Mouse (Mus musculus) CH12.LX (cell line): ENCODE data around the gene Aldh2. TPM values are rescaled to one million over a fixed set of nuclear protein-coding genes. Genes with fewer than 3 reads are reported as not detected.

Source experiments
- DNase-seq: peaks from one replicate; pipeline ENCODE4 v3.0.0-alpha.2; 2013; ENCODE audit errors: extremely low read depth
- H3K27ac ChIP-seq: 2 replicates; pipeline ENCODE4 v1.5.1; 2012; ENCODE audit warnings: low read depth, mild to moderate bottlenecking, control low read depth, moderate library complexity; ENCODE audit not compliant: insufficient read depth
- H3K27me3 ChIP-seq: replicated peaks from 2 replicates; pipeline ENCODE3; 2012; ENCODE audit warnings: inconsistent platforms
- H3K36me3 ChIP-seq, 2 experiments: replicated peaks in 1 of 2; 2 replicates each; pipeline versions ENCODE3 to v1.6.1; 2012; ENCODE audit warnings: inconsistent platforms in 1 of 2, low read length in 1 of 2, mild to moderate bottlenecking in 1 of 2, mixed read lengths in 1 of 2, moderate library complexity in 1 of 2; ENCODE audit not compliant: control insufficient read depth in 1 of 2, insufficient read depth in 1 of 2
- H3K4me1 ChIP-seq, 2 experiments: 2 replicates each; pipeline ENCODE4 v1.6.1; 2012; ENCODE audit warnings: inconsistent platforms in 1 of 2, moderate library complexity in 1 of 2; ENCODE audit not compliant: insufficient read depth in 2 of 2, control insufficient read depth in 1 of 2
- H3K4me2 ChIP-seq: 2 replicates; pipeline ENCODE4 v1.6.1; 2012; ENCODE audit warnings: low read depth, mild to moderate bottlenecking, control low read depth; ENCODE audit not compliant: poor library complexity, insufficient read depth, severe bottlenecking
- H3K4me3 ChIP-seq, 3 experiments: fragments of 150-350 bp in 1 of 3; sonication (generic) in 1 of 3; replicated peaks in 1 of 3; 2 replicates each; pipeline versions ENCODE3 to v1.5.1; 2011 to 2012; ENCODE audit warnings: low read depth in 2 of 3, low read length in 2 of 3, mild to moderate bottlenecking in 2 of 3, moderate library complexity in 2 of 3, control low read depth in 1 of 3, improper control_type of control experiment in 1 of 3, inconsistent platforms in 1 of 3, mixed read lengths in 1 of 3; ENCODE audit not compliant: poor library complexity in 1 of 3
- H3K79me2 ChIP-seq: replicated peaks from 2 replicates; pipeline ENCODE4 v1.6.1; 2012; ENCODE audit warnings: mild to moderate bottlenecking, moderate library complexity; ENCODE audit not compliant: control insufficient read depth, poor library complexity, insufficient read depth, severe bottlenecking; ENCODE audit errors: extremely low read depth
- H3K9ac ChIP-seq: 2 replicates; pipeline ENCODE4 v1.6.1; 2012; ENCODE audit warnings: low read depth, mild to moderate bottlenecking, control low read depth, moderate library complexity; ENCODE audit not compliant: insufficient read depth
- H3K9me3 ChIP-seq: replicated peaks from 2 replicates; pipeline ENCODE3; 2012; ENCODE audit warnings: low read length, inconsistent platforms, mixed read lengths
- CHD1 ChIP-seq: IDR thresholded peaks from 2 replicates; pipeline ENCODE4 v1.6.1; 2012; ENCODE audit warnings: low read depth, low read length, improper control_type of control experiment, inconsistent platforms
- E2F4 ChIP-seq: IDR thresholded peaks from 2 replicates; pipeline ENCODE4 v1.6.1; 2011; ENCODE audit warnings: low read depth, low read length, improper control_type of control experiment; ENCODE audit not compliant: insufficient replicate concordance
- EP300 ChIP-seq: IDR thresholded peaks from 2 replicates; pipeline ENCODE4 v1.6.1; 2011; ENCODE audit warnings: low read length, improper control_type of control experiment
- ETS1 ChIP-seq: conservative IDR thresholded peaks from 2 replicates; pipeline ENCODE4 v1.6.1; 2012; ENCODE audit warnings: low read depth, mild to moderate bottlenecking, inconsistent platforms, low read length, improper control_type of control experiment, moderate library complexity
- JUND ChIP-seq: conservative IDR thresholded peaks from 2 replicates; pipeline ENCODE4 v1.6.1; 2011; ENCODE audit warnings: low read depth, low read length, improper control_type of control experiment
- KAT2A ChIP-seq: IDR thresholded peaks from 2 replicates; pipeline ENCODE4 v1.6.1; 2012; ENCODE audit warnings: low read length, improper control_type of control experiment, inconsistent platforms; ENCODE audit not compliant: insufficient replicate concordance
- MAFK ChIP-seq: IDR thresholded peaks from 2 replicates; pipeline ENCODE4 v1.6.1; 2011; ENCODE audit warnings: low read length, improper control_type of control experiment; ENCODE audit not compliant: insufficient replicate concordance
- MAZ ChIP-seq: IDR thresholded peaks from 2 replicates; pipeline ENCODE4 v1.6.1; 2012; ENCODE audit warnings: low read depth, mild to moderate bottlenecking, inconsistent platforms, low read length, improper control_type of control experiment, moderate library complexity
- NELFE ChIP-seq: IDR thresholded peaks from 2 replicates; pipeline ENCODE4 v1.6.1; 2011; ENCODE audit warnings: low read depth, low read length, improper control_type of control experiment
- POLR2AphosphoS2 ChIP-seq: IDR thresholded peaks from 2 replicates; pipeline ENCODE4 v1.6.1; 2011; ENCODE audit warnings: low read depth, low read length, improper control_type of control experiment
- SMC3 ChIP-seq: IDR thresholded peaks from 2 replicates; pipeline ENCODE4 v1.6.1; 2011; ENCODE audit warnings: low read depth, low read length, improper control_type of control experiment
- TBP ChIP-seq: conservative IDR thresholded peaks from 2 replicates; pipeline ENCODE4 v1.6.1; 2011; ENCODE audit warnings: low read depth, low read length, improper control_type of control experiment
- TCF12 ChIP-seq: IDR thresholded peaks from 2 replicates; pipeline ENCODE4 v1.6.1; 2014; ENCODE audit warnings: low read depth, mild to moderate bottlenecking, inconsistent platforms, low read length, improper control_type of control experiment
- UBTF ChIP-seq: IDR thresholded peaks from 2 replicates; pipeline ENCODE4 v1.6.1; 2012; ENCODE audit warnings: low read depth, mild to moderate bottlenecking, inconsistent platforms, low read length, improper control_type of control experiment, moderate library complexity
- ZKSCAN1 ChIP-seq: IDR thresholded peaks from 2 replicates; pipeline ENCODE4 v1.6.1; 2012; ENCODE audit warnings: low read depth, inconsistent platforms, low read length, improper control_type of control experiment, borderline replicate concordance
- ZNF384 ChIP-seq: IDR thresholded peaks from 2 replicates; pipeline ENCODE4 v1.6.1; 2012; ENCODE audit warnings: low read depth, low read length, improper control_type of control experiment, inconsistent platforms
- dilution Hi-C: fragments of 300-500 bp; cut with MboI; formaldehyde crosslinking; loops from 2 replicates; pipeline ENCODE4 v1.14.3; 2020; ENCODE audit warnings: low sequenced_read_pairs; ENCODE audit not compliant: extremely low pct_unique_long_range_greater_than_20kb, extremely low pct_ligation_motif_present
- in situ Hi-C: fragments of 300-500 bp; cut with MboI; formaldehyde crosslinking; loops from 3 replicates; pipeline ENCODE4 v1.14.3; 2019; ENCODE audit warnings: low sequenced_read_pairs, low pct_ligation_motif_present, low pct_unique_long_range_greater_than_20kb, mixed read lengths
- polyA plus RNA-seq: library from polyadenylated mRNA; unstranded; fragments of >175 nt; gene quantifications from 2 replicates; pipeline ENCODE4 v1.2.1, GENCODE M21; 2012; ENCODE audit warnings: low read depth; ENCODE audit not compliant: insufficient read length
- total RNA-seq, 2 experiments: library from RNA; depleted of rRNA; stranded (reverse); fragments of 300-350 nt in 1 of 2; fragments of >200 nt in 1 of 2; gene quantifications; 2 replicates each; pipeline ENCODE4 v1.2.3; 2012 to 2014

Aldh2 gene
- total and polyA plus RNA-seq, 3 experiments = 58.9 to 139 (median 73.9) TPM

GRCm38 (mm10) chr5:121597332-121597731 is 3.7 kb upstream of the Aldh2 start:
- Histone ChIP-seq H3K9ac (no peak overlapping the region), H3K36me3 (no peaks in the 10 kb centered on the region), H3K4me2 (no peak overlapping the region), H3K27ac (no peak overlapping the region), H3K9me3 (no peaks in the 10 kb centered on the region), H3K4me3 (no peak overlapping the region), H3K79me2 (no peaks in the 10 kb centered on the region), H3K27me3 (no peaks in the 10 kb centered on the region), H3K4me1 (peaks cover 2 to 30% of the 10 kb centered on the region in 2 experiments; a peak in 3 of 4 replicates)
- TF ChIP-seq NELFE (no peak), MAZ (no peak), POLR2AphosphoS2 (no peak), TBP (no peak), KAT2A (no peak), EP300 (no peak), ZNF384 (no peak), TCF12 (no peak), JUND (no peak), UBTF (no peak), E2F4 (no peak)
- in situ Hi-C loops (no loop called here), dilution Hi-C loops (no loop called here)
- DNase-seq = no peak

DNA sequence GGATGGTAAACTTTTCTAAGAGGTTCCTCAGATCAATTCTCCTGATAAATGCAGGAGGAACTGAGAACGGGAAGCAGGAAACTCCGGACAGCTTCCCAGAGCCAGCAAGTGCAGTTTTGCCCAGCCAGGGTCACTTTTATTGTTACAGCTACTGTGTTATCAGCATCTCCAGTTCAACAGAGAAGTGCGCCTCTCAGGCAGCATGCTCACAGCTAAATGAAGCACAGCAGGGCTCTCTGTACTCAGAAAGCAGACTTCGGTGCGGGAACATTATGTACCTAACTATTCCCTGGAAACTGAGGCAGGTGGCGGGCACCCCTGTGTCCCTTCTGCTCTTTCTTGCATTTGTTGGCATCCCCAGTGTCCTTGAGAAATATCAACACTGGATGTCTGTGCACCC is 2.6 kb upstream of the Aldh2 start:
- dilution Hi-C loops = no loop called here
- Histone ChIP-seq H3K9ac (no peak overlapping the region), H3K27ac (no peak overlapping the region)

DNA sequence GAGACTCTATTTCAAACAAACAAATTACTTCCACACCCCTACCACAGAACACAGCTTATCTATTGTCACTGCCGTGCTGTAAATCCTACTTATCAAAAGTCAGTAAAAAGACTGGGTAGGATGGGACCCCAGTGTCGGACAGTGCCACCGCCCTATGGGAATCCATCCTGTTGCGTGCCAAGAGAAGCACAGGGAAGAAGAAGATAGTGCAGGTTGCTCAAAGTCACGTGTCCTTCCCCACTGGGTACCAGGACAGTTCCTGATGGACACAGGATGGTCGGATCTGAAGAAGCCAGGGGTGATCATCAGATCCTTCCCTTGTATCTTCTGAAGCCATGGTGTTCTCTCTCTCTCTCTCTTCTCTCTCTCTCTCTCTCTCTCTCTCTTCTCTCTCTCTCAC is 2.1 kb upstream of the Aldh2 start:
- no peak for DNase-seq
- H3K27me3 ChIP-seq = no peaks in the 10 kb centered on the region
- H3K9me3 ChIP-seq = no peaks in the 10 kb centered on the region
- no peak for TF ChIP-seq EP300
- TF ChIP-seq UBTF = no peak
- TF ChIP-seq SMC3 = no peak
- dilution Hi-C loops (no loop called here), in situ Hi-C loops (no loop called here)
- no peak overlapping the region for H3K4me2 ChIP-seq
- H3K79me2 ChIP-seq = no peaks in the 10 kb centered on the region
- H3K9ac ChIP-seq = no peak overlapping the region
- no peak overlapping the region for H3K4me3 ChIP-seq
- peaks cover 5 to 38% of the 10 kb centered on the region in 2 experiments; a peak in 3 of 4 replicates for H3K4me1 ChIP-seq
- peaks cover 0 to 9% of the 10 kb centered on the region in 2 experiments for H3K36me3 ChIP-seq
- H3K27ac ChIP-seq = no peak overlapping the region

More for the DNA sequence above, 2.6 kb upstream of the Aldh2 start:
- in situ Hi-C loops = no loop called here
- H3K4me2 ChIP-seq = no peak overlapping the region
- no peak overlapping the region for H3K4me3 ChIP-seq
- TF ChIP-seq ZKSCAN1 = no peak
- no peak for TF ChIP-seq MAFK
- no peak for TF ChIP-seq ETS1
- TF ChIP-seq CHD1 = no peak
- TF ChIP-seq, all 38 proteins: peak for 0
- H3K9me3 ChIP-seq = no peaks in the 10 kb centered on the region
- no peak for DNase-seq
- H3K79me2 ChIP-seq = no peaks in the 10 kb centered on the region
- peaks cover 0 to 7% of the 10 kb centered on the region in 2 experiments for H3K36me3 ChIP-seq
- no peaks in the 10 kb centered on the region for H3K27me3 ChIP-seq
- H3K4me1 ChIP-seq = peaks cover 5 to 36% of the 10 kb centered on the region in 2 experiments; a peak in 3 of 4 replicates
